Mouse (Mus musculus) G1E-ER4 (cell line): ENCODE data around the gene Spats1. TPM values are rescaled to one million over a fixed set of nuclear protein-coding genes. Genes with fewer than 3 reads are reported as not detected.

Experiments used
- GATA1 ChIP-seq: IDR thresholded peaks from one replicate; pipeline ENCODE4 v1.8.0; 2012; ENCODE audit warnings: low read length, inconsistent platforms
- polyA plus RNA-seq: library from polyadenylated mRNA; stranded (reverse); fragments of >175 nt; gene quantifications from 2 replicates; pipeline ENCODE4 v1.2.3, GENCODE M21; 2012

Spats1 gene
- not detected in 2 replicates for polyA plus RNA-seq

GRCm38 (mm10) chr17:45474669-45475465, at the start of gene Spats1:
Spats1 (minus strand) TSS chr17:45475415.
- TF ChIP-seq GATA1, result no peak

- no peak for TF ChIP-seq GATA1
Measured at GRCm38 (mm10) chr17:45524961-45525360, 49.7 kb upstream of the Spats1 start.

- no peak for TF ChIP-seq GATA1
Measured at GRCm38 (mm10) chr17:45523263-45523662, 48.0 kb upstream of the Spats1 start, which contains the start of gene Tcte1. Tcte1 (plus strand) TSS chr17:45523434.

- TF ChIP-seq GATA1, result no peak
Measured at GRCm38 (mm10) chr17:45520136-45520535, 44.9 kb upstream of the Spats1 start.

- TF ChIP-seq GATA1, result no peak
Measured at GRCm38 (mm10) chr17:45518766-45519475, 43.7 kb upstream of the Spats1 start.

- TF ChIP-seq GATA1, result no peak
Measured at GRCm38 (mm10) chr17:45517549-45518215, 42.5 kb upstream of the Spats1 start.

- TF ChIP-seq GATA1, result no peak
Measured at GRCm38 (mm10) chr17:45517135-45517534, 41.9 kb upstream of the Spats1 start.

GRCm38 (mm10) chr17:45516488-45516887, 41.3 kb upstream of the Spats1 start:
- no peak for TF ChIP-seq GATA1

GRCm38 (mm10) chr17:45515806-45516205, 40.6 kb upstream of the Spats1 start:
- no peak for TF ChIP-seq GATA1

- TF ChIP-seq GATA1, result no peak
Measured at GRCm38 (mm10) chr17:45515204-45515726, 40.0 kb upstream of the Spats1 start.

- TF ChIP-seq GATA1, result no peak
Measured at GRCm38 (mm10) chr17:45511757-45512156, 36.5 kb upstream of the Spats1 start.

GRCm38 (mm10) chr17:45510871-45511270, 35.7 kb upstream of the Spats1 start:
- no peak for TF ChIP-seq GATA1

- no peak for TF ChIP-seq GATA1
Measured at GRCm38 (mm10) chr17:45506700-45507189, 31.5 kb upstream of the Spats1 start, which contains the start of gene Aars2. Aars2 (plus strand) TSS chr17:45506841.

GRCm38 (mm10) chr17:45505941-45506465, 30.8 kb upstream of the Spats1 start:
- no peak for TF ChIP-seq GATA1

- TF ChIP-seq GATA1, result peak; percentile 13
Measured at GRCm38 (mm10) chr17:45503301-45503973, 28.2 kb upstream of the Spats1 start.
